Mouse (Mus musculus) heart, postnatal 0 days (tissue): Measurements from ENCODE around the gene Gm11397. TPM values are rescaled to one million over a fixed set of nuclear protein-coding genes. Genes with fewer than 3 reads are reported as not detected.
"Not testable (repeated sequence)": the region's sequence is repeated elsewhere in the genome, so short reads cannot be mapped to it uniquely, and the experiment has no call there.

ENCODE experiments used
- ATAC-seq: fragments of 200-750 bp; cut with Nextera tagmentation; 2 replicates; pipeline ENCODE4 v1.8.0; 2017; ENCODE audit warnings: low read depth, moderate number of reproducible peaks, moderate library complexity; ENCODE audit not compliant: insufficient read depth
- DNase-seq: peaks from one replicate; pipeline ENCODE4 v3.0.0-alpha.2; 2016; ENCODE audit warnings: low spot score
- H3K27ac ChIP-seq: fragments of 300-500 bp; sonication (generic); 2 replicates; pipeline ENCODE4 v1.5.1; 2014; ENCODE audit warnings: low read depth, mild to moderate bottlenecking
- H3K27me3 ChIP-seq: fragments of 300-500 bp; sonication (generic); 2 replicates; pipeline ENCODE4 v1.6.1; 2014; ENCODE audit warnings: low read length, mixed read lengths; ENCODE audit not compliant: control insufficient read depth, insufficient read depth
- H3K36me3 ChIP-seq: fragments of 300-500 bp; sonication (generic); replicated peaks from 2 replicates; pipeline ENCODE4 v1.6.1; 2014; ENCODE audit warnings: low read length, mixed read lengths; ENCODE audit not compliant: control insufficient read depth, insufficient read depth
- H3K4me1 ChIP-seq: fragments of 300-500 bp; sonication (generic); 2 replicates; pipeline ENCODE4 v1.6.1; 2014; ENCODE audit warnings: antibody characterized with exemption; ENCODE audit not compliant: control insufficient read depth, insufficient read depth
- H3K4me2 ChIP-seq: fragments of 300-500 bp; sonication (generic); 2 replicates; pipeline ENCODE4 v1.6.1; 2014; ENCODE audit warnings: low read depth, mild to moderate bottlenecking, low read length, moderate library complexity
- H3K4me3 ChIP-seq: fragments of 300-500 bp; sonication (generic); 2 replicates; pipeline ENCODE4 v1.5.1; 2014; ENCODE audit warnings: low read depth, low read length
- H3K9ac ChIP-seq: fragments of 300-500 bp; sonication (generic); replicated peaks from 2 replicates; pipeline ENCODE4 v1.6.1; 2014; ENCODE audit warnings: low read depth, low read length, mixed read lengths
- H3K9me3 ChIP-seq: fragments of 300-500 bp; sonication (generic); replicated peaks from 2 replicates; pipeline ENCODE4 v1.6.1; 2016; ENCODE audit warnings: low read length; ENCODE audit not compliant: control insufficient read depth
- WGBS: fragments of 180-500 bp; shearing (Covaris S2); extraction: QIAGEN DNeasy Blood & Tissue Kit; methylation state at CpG from one replicate; pipeline ENCODE4 v1.1.7; 2014; 5-methylcytosine and 5-hydroxymethylcytosine counted together
- polyA plus RNA-seq: library from polyadenylated mRNA; unstranded; fragments of >200 nt; fragmentation: Nextera tagmentation; extraction: Ambion mirVana; gene quantifications from 2 replicates; pipeline ENCODE4 v1.2.1, GENCODE M21; 2015
- total RNA-seq: library from RNA; depleted of rRNA; stranded (reverse); fragments of >200 nt; gene quantifications from 2 replicates; pipeline ENCODE4 v1.2.3, GENCODE M21; 2014; ENCODE audit warnings: low replicate concordance; rRNA removed

The Gm11397 gene
- total RNA-seq: not detected in 2 replicates
- not detected in 2 replicates for polyA plus RNA-seq

- H3K4me1 ChIP-seq, ATAC-seq, DNase-seq, H3K9ac ChIP-seq, H3K9me3 ChIP-seq, H3K4me2 ChIP-seq, H3K4me3 ChIP-seq, H3K27ac ChIP-seq, H3K27me3 ChIP-seq, H3K36me3 ChIP-seq: not testable (repeated sequence)
- 79% methylated on average over 2 of the region's 2 CpGs for whole genome bisulfite sequencing
These were observed at the start of gene Gm11397 for GRCm38 (mm10) chr13:33395461-33395860. Gene Gm11397 (plus strand): TSS chr13:33395761.

GRCm38 (mm10) chr13:33356666-33357065 is 38.9 kb upstream of the Gm11397 start:
- DNase-seq, H3K36me3 ChIP-seq, H3K9me3 ChIP-seq, H3K9ac ChIP-seq, H3K4me2 ChIP-seq, H3K27me3 ChIP-seq, H3K27ac ChIP-seq, H3K4me1 ChIP-seq, H3K4me3 ChIP-seq, ATAC-seq: not testable (repeated sequence)
- WGBS: 100% methylated on average over 1 of the region's 1 CpGs

- H3K36me3 ChIP-seq, H3K4me3 ChIP-seq, ATAC-seq: not testable (repeated sequence)
These were observed 37.2 kb downstream of the Gm11397 start for GRCm38 (mm10) chr13:33432714-33433113.

More at GRCm38 (mm10) chr13:33432714-33433113, 37.2 kb downstream of the Gm11397 start:
- not testable (repeated sequence) for DNase-seq, H3K27ac ChIP-seq, H3K9ac ChIP-seq, H3K27me3 ChIP-seq, H3K4me1 ChIP-seq, H3K4me2 ChIP-seq, H3K9me3 ChIP-seq

Other genes with a start within 250 kb of the Gm11397 start
- not detected in 2 replicates for gene Serpinb9c, start 236.0 kb upstream of the Gm11397 start, total RNA-seq
- not detected in 2 replicates for gene Serpinb9c, start 236.0 kb upstream of the Gm11397 start, polyA plus RNA-seq
- not detected in 2 replicates for gene Serpinb9d, start 202.8 kb upstream of the Gm11397 start, total RNA-seq
- not detected in 2 replicates for gene Serpinb9d, start 202.8 kb upstream of the Gm11397 start, polyA plus RNA-seq
- gene Serpinb9e, start 146.1 kb upstream of the Gm11397 start, total RNA-seq: not detected in 2 replicates
- gene Serpinb9e, start 146.1 kb upstream of the Gm11397 start, polyA plus RNA-seq: not detected in 2 replicates
- not detected in 2 replicates for gene Serpinb9f, start 71.7 kb upstream of the Gm11397 start, total RNA-seq
- gene Serpinb9f, start 71.7 kb upstream of the Gm11397 start, polyA plus RNA-seq: not detected in 2 replicates
- not detected in 2 replicates for gene Serpinb9g, start 89.0 kb downstream of the Gm11397 start, total RNA-seq
- not detected in 2 replicates for gene Serpinb9g, start 89.0 kb downstream of the Gm11397 start, polyA plus RNA-seq